In genomic region chr7:92887230-92887629, GRCm38 (mm10) we compare ENCODE assay signal across 20 mouse cellular contexts.
"Had no signal": no experiment of that assay in that cellular context is flagged by ENCODE, and none has a peak within 500 bp of the region (broad histone marks: within the 10 kb centered on the region; RNA-seq: fewer than 3 reads in every experiment).

No protein-coding gene starts in this region.

- ATAC-seq: lung, postnatal 0 days had no signal

- H3K27ac ChIP-seq: kidney, embryonic 15.5 days; left cerebral cortex, adult 2 months; limb, embryonic 12.5 days; limb, embryonic 15.5 days; midbrain, embryonic 10.5 days; neural tube, embryonic 13.5 days had no signal

- H3K9ac ChIP-seq: kidney, embryonic 15.5 days; limb, embryonic 12.5 days; limb, embryonic 15.5 days; lung, embryonic 14.5 days; neural tube, embryonic 13.5 days had no signal

- H3K9me3 ChIP-seq: kidney, embryonic 15.5 days; limb, embryonic 12.5 days; limb, embryonic 15.5 days; midbrain, embryonic 10.5 days; neural tube, embryonic 13.5 days had no signal

- H3K27me3 ChIP-seq: kidney, embryonic 15.5 days; limb, embryonic 12.5 days; limb, embryonic 15.5 days; megakaryocyte, embryonic 14.5 days; neural tube, embryonic 13.5 days had no signal

- DNase-seq: kidney, adult 11 months; kidney, adult 8-10 months; kidney, postnatal 10 days; kidney, postnatal 36 days; layer of hippocampus, postnatal 36 days; left cerebral cortex, postnatal 4 days; lung, embryonic 14.5 days; lung, postnatal 36 days; midbrain, embryonic 14.5 days; retina, postnatal 1 day; thymus, adult 18-20 months; thymus, postnatal 36 days had no signal

- H3K4me2 ChIP-seq: kidney, embryonic 15.5 days; limb, embryonic 12.5 days; limb, embryonic 15.5 days; lung, embryonic 14.5 days; neural tube, embryonic 13.5 days had no signal

- H3K36me3 ChIP-seq: kidney, embryonic 15.5 days; limb, embryonic 12.5 days; limb, embryonic 15.5 days; neural tube, embryonic 13.5 days had no signal

- H3K4me1 ChIP-seq: limb, embryonic 15.5 days had no signal

- H3K4me3 ChIP-seq: kidney, embryonic 15.5 days; left cerebral cortex, adult 2 months; limb, embryonic 12.5 days; limb, embryonic 15.5 days; megakaryocyte, embryonic 14.5 days; midbrain, embryonic 10.5 days; neural tube, embryonic 13.5 days had no signal
